Mouse (Mus musculus): ENCODE measurements at regions not wholly inside any gene's neighbourhood (a gene's known extent, or its start where the extent isn't known, plus 50 kb on each side); places are given as distances from the start of the nearest gene placed in this dataset.

GRCm38 (mm10) chr5:91198620-91199019, 59.2 kb downstream of the Areg start:
- DNase-seq (ENCODE audit: low spot score in 2 of 2): no peak

GRCm38 (mm10) chr5:91200448-91200847, 61.0 kb downstream of the Areg start:
- DNase-seq (ENCODE audit: low spot score in 2 of 2): peak in 1 of 2 experiments; percentile 1

- no peak for DNase-seq (ENCODE audit: low spot score in 2 of 2)
Observed at GRCm38 (mm10) chr5:91204225-91205005, 65.0 kb downstream of the Areg start.

- DNase-seq (ENCODE audit: low spot score in 2 of 2): no peak
Observed at GRCm38 (mm10) chr5:91205350-91205880, 66.0 kb downstream of the Areg start.

- DNase-seq (ENCODE audit: low spot score in 2 of 2): no peak
Observed at GRCm38 (mm10) chr5:91206569-91207490, 67.4 kb downstream of the Areg start.

- DNase-seq (ENCODE audit: low spot score in 2 of 2): no peak
Observed at GRCm38 (mm10) chr5:91220174-91220573, 80.8 kb downstream of the Areg start.

GRCm38 (mm10) chr5:91241656-91242055, 102.3 kb downstream of the Areg start:
- DNase-seq (ENCODE audit: low spot score in 2 of 2): no peak

- no peak for DNase-seq (ENCODE audit: low spot score in 2 of 2)
Observed at GRCm38 (mm10) chr5:91247444-91247843, 108.0 kb downstream of the Areg start.

GRCm38 (mm10) chr5:91261895-91262294, 122.5 kb downstream of the Areg start:
- DNase-seq (ENCODE audit: low spot score in 2 of 2): no peak

GRCm38 (mm10) chr5:91262526-91262925, 123.1 kb downstream of the Areg start:
- DNase-seq (ENCODE audit: low spot score in 2 of 2): no peak

GRCm38 (mm10) chr5:91270747-91271146, 131.3 kb downstream of the Areg start:
- no peak for DNase-seq (ENCODE audit: low spot score in 2 of 2)

- no peak for DNase-seq (ENCODE audit: low spot score in 2 of 2)
Observed at GRCm38 (mm10) chr5:91271416-91271815, 131.4 kb downstream of the Btc start.

- no peak for DNase-seq (ENCODE audit: low spot score in 2 of 2)
Observed at GRCm38 (mm10) chr5:91274411-91274810, 128.4 kb downstream of the Btc start.

- no peak for DNase-seq (ENCODE audit: low spot score in 2 of 2)
Observed at GRCm38 (mm10) chr5:91278466-91278865, 124.3 kb downstream of the Btc start.

- DNase-seq (ENCODE audit: low spot score in 2 of 2): no peak
Observed at GRCm38 (mm10) chr5:91279464-91279863, 123.3 kb downstream of the Btc start.

- DNase-seq (ENCODE audit: low spot score in 2 of 2): no peak
Observed at GRCm38 (mm10) chr5:91282969-91283368, 119.8 kb downstream of the Btc start.

GRCm38 (mm10) chr5:91293073-91293472, 109.7 kb downstream of the Btc start:
- DNase-seq (ENCODE audit: low spot score in 2 of 2): no peak

GRCm38 (mm10) chr5:91294957-91295356, 107.8 kb downstream of the Btc start:
- DNase-seq (ENCODE audit: low spot score in 2 of 2): no peak

- DNase-seq (ENCODE audit: low spot score in 2 of 2): no peak
Observed at GRCm38 (mm10) chr5:91297068-91297467, 105.7 kb downstream of the Btc start.

- DNase-seq (ENCODE audit: low spot score in 2 of 2): no peak
Observed at GRCm38 (mm10) chr5:91302114-91302513, 100.7 kb downstream of the Btc start.

GRCm38 (mm10) chr5:91302943-91303342, 99.9 kb downstream of the Btc start:
- DNase-seq (ENCODE audit: low spot score in 2 of 2): no peak

- no peak for DNase-seq (ENCODE audit: low spot score in 2 of 2)
Observed at GRCm38 (mm10) chr5:91303702-91304101, 99.1 kb downstream of the Btc start.
